In genomic region chr1:133908659-133909575, GRCm38 (mm10) we compare ENCODE assay signal across 7 mouse cellular contexts. TPM values are rescaled to one million over a fixed set of nuclear protein-coding genes. Genes with fewer than 3 reads are reported as not detected.
DNase-seq lines count a peak whose midpoint lies in the region; ATAC-seq and TF ChIP-seq lines count a peak whose summit lies in the region.

No protein-coding gene starts in this region.

- WGBS in heart, embryonic 16.5 days = 12% methylated on average over 27 of the region's 27 CpGs
- WGBS in stomach, embryonic 14.5 days = 8% methylated on average over 27 of the region's 27 CpGs

- peaks cover 2% of the 10 kb centered on the region; the same call in 1 of the 2 replicates for H3K79me2 ChIP-seq in MEL (ENCODE audit: control insufficient read depth, insufficient read depth, low read length, poor library complexity)

- H3K9me3 ChIP-seq in MEL (replicated peaks; ENCODE audit: insufficient read depth, low read length) = no peaks in the 10 kb centered on the region
- no peaks in the 10 kb centered on the region for H3K9me3 ChIP-seq in heart, embryonic 16.5 days (replicated peaks; ENCODE audit: control insufficient read depth, low read length)
- H3K9me3 ChIP-seq in stomach, embryonic 14.5 days (ENCODE audit: control insufficient read depth, low read depth, low read length) = no peaks in the 10 kb centered on the region

- peaks cover 0 to 16% of the 10 kb centered on the region in 2 experiments; a peak in 2 of 4 replicates for H3K36me3 ChIP-seq in MEL (ENCODE audit: control insufficient read depth in 1 of 2, insufficient read depth in 2 of 2, low read length in 2 of 2)
- H3K36me3 ChIP-seq in heart, embryonic 16.5 days (ENCODE audit: control insufficient read depth, insufficient read depth) = no peaks in the 10 kb centered on the region
- H3K36me3 ChIP-seq in stomach, embryonic 14.5 days (ENCODE audit: control insufficient read depth, insufficient read depth, low read length) = no peaks in the 10 kb centered on the region

- peak overlapping the region; percentile 98 for H3K4me2 ChIP-seq in heart, embryonic 16.5 days (ENCODE audit: low read depth, low read length)
- H3K4me2 ChIP-seq in stomach, embryonic 14.5 days (replicated peaks; ENCODE audit: low read depth, low read length) = peak overlapping the region; percentile 94

- H3K4me3 ChIP-seq in MEL (ENCODE audit: control insufficient read depth in 1 of 2, insufficient read depth in 1 of 2, low read depth in 2 of 2, low read length in 2 of 2) = peak overlapping the region; percentile 62 to 73
- peak overlapping the region; percentile 55 for H3K4me3 ChIP-seq in heart, embryonic 16.5 days (ENCODE audit: low read length)
- H3K4me3 ChIP-seq in stomach, embryonic 14.5 days (ENCODE audit: low read depth, low read length) = peak overlapping the region; percentile 32

- no peak for TF ChIP-seq RAD21 in MEL (IDR thresholded peaks at IDR 0.05; ENCODE audit: low read depth, low read length)

- TF ChIP-seq POLR2A in MEL (IDR thresholded peaks at IDR 0.05; ENCODE audit: control insufficient read depth in 1 of 2, insufficient read depth in 1 of 2, low read depth in 1 of 2, low read length in 2 of 2, poor library complexity in 1 of 2) = peak; percentile 56 to 93

- H3K9ac ChIP-seq in MEL (ENCODE audit: control insufficient read depth, low read depth, low read length, poor library complexity, severe bottlenecking) = peak overlapping the region; percentile 96
- H3K9ac ChIP-seq in heart, embryonic 16.5 days (ENCODE audit: low read length) = peak overlapping the region; percentile 76
- H3K9ac ChIP-seq in stomach, embryonic 14.5 days (replicated peaks; ENCODE audit: low read depth, low read length) = peak overlapping the region; percentile 54

- no peak for TF ChIP-seq CTCF in MEL (IDR thresholded peaks at IDR 0.05 in 2 of 3, conservative IDR thresholded peaks at IDR 0.05 in 1 of 3; ENCODE audit: control insufficient read depth in 1 of 3, insufficient read depth in 1 of 3, low read depth in 2 of 3, low read length in 3 of 3, poor library complexity in 1 of 3, severe bottlenecking in 1 of 3)

- peak overlapping the region; percentile 98 for H3K27ac ChIP-seq in MEL (ENCODE audit: control insufficient read depth, low read depth, low read length)
- peak overlapping the region; percentile 66 for H3K27ac ChIP-seq in heart, embryonic 16.5 days (ENCODE audit: low read length)
- H3K27ac ChIP-seq in stomach, embryonic 14.5 days (ENCODE audit: low read length) = peak overlapping the region; percentile 89

- peak; percentile 73 for ATAC-seq in CD4-positive, CD25-positive, alpha-beta regulatory T cell, adult 4 months
- peak; percentile 12 for ATAC-seq in heart, embryonic 16.5 days (replicated peaks; ENCODE audit: extremely low read depth, insufficient read depth, low FRiP score)
- peak; percentile 46; the same call in 1 of the 2 replicates for ATAC-seq in stomach, embryonic 14.5 days (ENCODE audit: insufficient number of reproducible peaks, insufficient read depth, low FRiP score, low read depth)

- TF ChIP-seq EP300 in MEL (IDR thresholded peaks at IDR 0.05; ENCODE audit: low read depth in 1 of 2, low read length in 2 of 2) = peak; percentile 46 to 54; a peak in 1 of 4 replicates

- DNase-seq in MEL (ENCODE audit: low read depth, low spot score) = peak; percentile 94
- peak; percentile 40 for DNase-seq in embryo, embryonic 9.5 days (ENCODE audit: extremely low spot score)
- DNase-seq in kidney, postnatal 14 days = peak; percentile 77
- peak; percentile 37 for DNase-seq in lung, postnatal 25 days (ENCODE audit: low spot score)

- peaks cover 6 to 29% of the 10 kb centered on the region in 2 experiments; a peak in 3 of 4 replicates for H3K4me1 ChIP-seq in MEL (ENCODE audit: control insufficient read depth in 1 of 2, insufficient read depth in 2 of 2, low read length in 2 of 2)
- H3K4me1 ChIP-seq in heart, embryonic 16.5 days (ENCODE audit: control insufficient read depth, insufficient read depth, low read length) = peaks cover 15% of the 10 kb centered on the region
- H3K4me1 ChIP-seq in stomach, embryonic 14.5 days (ENCODE audit: control insufficient read depth, insufficient read depth, low read length) = peaks cover 18% of the 10 kb centered on the region

- H3K27me3 ChIP-seq in MEL (ENCODE audit: control insufficient read depth in 1 of 2, insufficient read depth in 2 of 2, low read length in 2 of 2) = 0 out of 4 replicates have a peak, but pooled peaks cover 0 to 1% of the 10 kb centered on the region in 2 experiments
- peaks cover 6% of the 10 kb centered on the region; the same call in 1 of the 2 replicates for H3K27me3 ChIP-seq in heart, embryonic 16.5 days (ENCODE audit: control insufficient read depth, insufficient read depth, low read length)
- H3K27me3 ChIP-seq in stomach, embryonic 14.5 days (ENCODE audit: control insufficient read depth, insufficient read depth, low read length) = no peaks in the 10 kb centered on the region

TF ChIP-seq in MEL, 35 proteins besides CTCF, POLR2A, EP300 and RAD21:
- TF ChIP-seq SIN3A (IDR thresholded peaks at IDR 0.05; ENCODE audit: low read length) = peak; percentile 74
- TF ChIP-seq NELFE (IDR thresholded peaks at IDR 0.05; ENCODE audit: low read depth, low read length) = peak; percentile 91
- no peak for TF ChIP-seq GABPA (IDR thresholded peaks at IDR 0.05; ENCODE audit: low read depth, low read length)
- peak; percentile 54; the same call in 1 of the 2 replicates for TF ChIP-seq TCF12 (IDR thresholded peaks at IDR 0.05; ENCODE audit: low read depth, low read length)
- peak; percentile 44 for TF ChIP-seq GATA1 (IDR thresholded peaks at IDR 0.05; ENCODE audit: low read depth, low read length)
- no peak for TF ChIP-seq TAL1 (IDR thresholded peaks at IDR 0.05; ENCODE audit: low read length)
- TF ChIP-seq CHD1 (IDR thresholded peaks at IDR 0.05; ENCODE audit: low read depth, low read length) = no peak
- TF ChIP-seq ZC3H11A (IDR thresholded peaks at IDR 0.05; ENCODE audit: low read depth, low read length) = no peak
- TF ChIP-seq POLR2AphosphoS2 (IDR thresholded peaks at IDR 0.05; ENCODE audit: low read length) = peak; percentile 98
- TF ChIP-seq CHD2 (IDR thresholded peaks at IDR 0.05; ENCODE audit: low read length) = peak; percentile 96
- TF ChIP-seq MYB (IDR thresholded peaks at IDR 0.05; ENCODE audit: low read depth, low read length) = no peak
- no peak for TF ChIP-seq BHLHE40 (IDR thresholded peaks at IDR 0.05; ENCODE audit: borderline replicate concordance, low read depth, low read length)
- no peak for TF ChIP-seq POLR2AphosphoS5 (IDR thresholded peaks at IDR 0.05; ENCODE audit: borderline replicate concordance, low read depth, low read length)
- no peak for TF ChIP-seq JUND (IDR thresholded peaks at IDR 0.05; ENCODE audit: low read depth, low read length)
- peak; percentile 62 for TF ChIP-seq ETS1 (IDR thresholded peaks at IDR 0.05; ENCODE audit: low read depth, low read length)
- TF ChIP-seq TBP (IDR thresholded peaks at IDR 0.05; ENCODE audit: low read depth, low read length) = peak; percentile 90
- peak; percentile 49 for TF ChIP-seq MAX (IDR thresholded peaks at IDR 0.05; ENCODE audit: low read length)
- no peak for TF ChIP-seq RCOR1 (IDR thresholded peaks at IDR 0.05; ENCODE audit: low read depth, low read length)
- TF ChIP-seq ZKSCAN1 (IDR thresholded peaks at IDR 0.05; ENCODE audit: low read depth, low read length) = no peak
- peak; percentile 17; the same call in 1 of the 2 replicates for TF ChIP-seq USF1 (IDR thresholded peaks at IDR 0.05; ENCODE audit: low read depth, low read length)
- TF ChIP-seq NRF1 (IDR thresholded peaks at IDR 0.05; ENCODE audit: insufficient read depth, low read depth, low read length, poor library complexity, severe bottlenecking) = 0 out of 2 replicates have a peak, but pooled peaks have one; percentile 4
- peak; percentile 76; the same call in 1 of the 2 replicates for TF ChIP-seq ZMIZ1 (IDR thresholded peaks at IDR 0.05; ENCODE audit: low read depth, low read length)
- peak; percentile 57; the same call in 1 of the 2 replicates for TF ChIP-seq HCFC1 (IDR thresholded peaks at IDR 0.05; ENCODE audit: low read depth, low read length)
- no peak for TF ChIP-seq MAZ (IDR thresholded peaks at IDR 0.05; ENCODE audit: low read depth, low read length)
- TF ChIP-seq ELF1 (IDR thresholded peaks at IDR 0.05; ENCODE audit: low read depth, low read length) = peak; percentile 45; the same call in 1 of the 2 replicates
- TF ChIP-seq ZNF384 (IDR thresholded peaks at IDR 0.05; ENCODE audit: low read depth, low read length) = no peak
- peak; percentile 79; the same call in 1 of the 2 replicates for TF ChIP-seq MYC (IDR thresholded peaks at IDR 0.05; ENCODE audit: low read depth, low read length)
- TF ChIP-seq MXI1 (IDR thresholded peaks at IDR 0.05; ENCODE audit: low read depth, low read length) = peak; percentile 55

RNA-seq across cellular contexts. Expression of gene Optc, which starts 1.1 kb away (rescaled TPM):
- not detected for polyA plus RNA-seq in CD4-positive, CD25-positive, alpha-beta regulatory T cell, adult 4 months (2017; shearing (Covaris generic))
- total RNA-seq in MEL (2012; rRNA removed) = 0.23 and 0.27 TPM in 2 replicates
- under 1 TPM in 1 of 2 experiments, not detected in 1; 0.53 TPM for polyA plus RNA-seq in MEL (2012; ENCODE audit: insufficient read depth in 1 of 2, insufficient read length in 2 of 2, low read depth in 1 of 2, low replicate concordance in 2 of 2, missing spikeins in 1 of 2)
- 0.28 and 0.36 TPM in 2 replicates for polyA plus RNA-seq in heart, embryonic 16.5 days (2015; fragmentation: Nextera tagmentation; extraction: Ambion mirVana)
- polyA plus RNA-seq in stomach, embryonic 14.5 days (2014; fragmentation: Nextera tagmentation; extraction: Ambion mirVana) = 1.8 and 2.1 TPM in 2 replicates

RNA-seq across cellular contexts. Expression of gene Prelp, which starts 12.3 kb away (rescaled TPM):
- not detected for polyA plus RNA-seq in CD4-positive, CD25-positive, alpha-beta regulatory T cell, adult 4 months (2017; shearing (Covaris generic))
- not detected in 2 replicates for total RNA-seq in MEL (2012; rRNA removed)
- not detected for polyA plus RNA-seq in MEL (2012; ENCODE audit: insufficient read depth in 1 of 2, insufficient read length in 2 of 2, low read depth in 1 of 2, low replicate concordance in 2 of 2, missing spikeins in 1 of 2)
- 4.4 and 5.6 TPM in 2 replicates for polyA plus RNA-seq in heart, embryonic 16.5 days (2015; fragmentation: Nextera tagmentation; extraction: Ambion mirVana)
- 0.91 and 1.6 TPM in 2 replicates for polyA plus RNA-seq in stomach, embryonic 14.5 days (2014; fragmentation: Nextera tagmentation; extraction: Ambion mirVana)

Comparison
In these comparisons a context has a peak if more than half of its experiments do, and no peak if none do; other contexts are left out.
1. Peak in every context shown above with its lines: DNase-seq, ATAC-seq, H3K4me3 ChIP-seq and H3K27ac ChIP-seq.
2. ATAC-seq: peak in every context shown above with its lines; median percentile 73 in CD4-positive, CD25-positive, alpha-beta regulatory T cell, adult 4 months; 46 in stomach, embryonic 14.5 days; 12 in heart, embryonic 16.5 days.
3. DNase-seq: peak in every context shown above with its lines; median percentile 94 in MEL; 77 in kidney, postnatal 14 days; 40 in embryo, embryonic 9.5 days; 37 in lung, postnatal 25 days.